Mouse (Mus musculus) neural tube, embryonic 15.5 days (tissue): ENCODE data around the gene Rpl26. TPM values are rescaled to one million over a fixed set of nuclear protein-coding genes. Genes with fewer than 3 reads are reported as not detected.
A peak's percentile ranks its signal among the peaks of the same experiment; 100 is the strongest.

Source experiments
- ATAC-seq: fragments of 200-750 bp; cut with Nextera tagmentation; 2 replicates; pipeline ENCODE4 v1.8.0; 2017; ENCODE audit warnings: mild to moderate bottlenecking, moderate TSS enrichment, moderate library complexity; ENCODE audit not compliant: low FRiP score
- H3K27ac ChIP-seq: fragments of 300-500 bp; sonication (generic); replicated peaks from 2 replicates; pipeline ENCODE4 v1.5.1; 2015; ENCODE audit warnings: mild to moderate bottlenecking, inconsistent platforms
- H3K27me3 ChIP-seq: fragments of 300-500 bp; sonication (generic); replicated peaks from 2 replicates; pipeline ENCODE4 v1.6.1; 2015; ENCODE audit warnings: inconsistent platforms
- H3K36me3 ChIP-seq: fragments of 300-500 bp; sonication (generic); 2 replicates; pipeline ENCODE4 v1.6.1; 2015; ENCODE audit warnings: inconsistent platforms
- H3K4me1 ChIP-seq: fragments of 300-500 bp; sonication (generic); 2 replicates; pipeline ENCODE4 v1.6.1; 2015; ENCODE audit warnings: inconsistent platforms
- H3K4me2 ChIP-seq: fragments of 300-500 bp; sonication (generic); 2 replicates; pipeline ENCODE4 v1.6.1; 2015; ENCODE audit warnings: inconsistent platforms, mild to moderate bottlenecking, moderate library complexity
- H3K4me3 ChIP-seq: fragments of 300-500 bp; sonication (generic); replicated peaks from 2 replicates; pipeline ENCODE4 v1.5.1; 2015; ENCODE audit warnings: mild to moderate bottlenecking, inconsistent platforms
- H3K9ac ChIP-seq: fragments of 300-500 bp; sonication (generic); replicated peaks from 2 replicates; pipeline ENCODE4 v1.6.1; 2015; ENCODE audit warnings: mild to moderate bottlenecking, inconsistent platforms
- H3K9me3 ChIP-seq: fragments of 300-500 bp; sonication (generic); replicated peaks from 2 replicates; pipeline ENCODE4 v1.6.1; 2016; ENCODE audit warnings: inconsistent platforms
- WGBS: fragments of 180-500 bp; shearing (Covaris S2); methylation state at CpG from one replicate; pipeline ENCODE4 v1.1.7; 2015; ENCODE audit warnings: mixed read lengths; 5-methylcytosine and 5-hydroxymethylcytosine counted together
- polyA plus RNA-seq: library from polyadenylated mRNA; unstranded; fragments of >200 nt; fragmentation: Nextera tagmentation; extraction: Ambion mirVana; gene quantifications from 2 replicates; pipeline ENCODE4 v1.2.1, GENCODE M21; 2015

The Rpl26 gene
- polyA plus RNA-seq, 1 experiment from 2014 or later: 597 TPM

- no peak overlapping the region for H3K4me3 ChIP-seq
- H3K9ac ChIP-seq: no peak overlapping the region
- no peak overlapping the region for H3K4me2 ChIP-seq
- H3K36me3 ChIP-seq: no peaks in the 10 kb centered on the region
- no peaks in the 10 kb centered on the region for H3K27me3 ChIP-seq
- H3K9me3 ChIP-seq: no peaks in the 10 kb centered on the region
- no peak for ATAC-seq
- no peak overlapping the region for H3K27ac ChIP-seq
- no peaks in the 10 kb centered on the region for H3K4me1 ChIP-seq
- WGBS: 82% methylated on average over 5 of the region's 5 CpGs
Measured at GRCm38 (mm10) chr11:68891823-68892222, 9.6 kb upstream of the Rpl26 start.

DNA sequence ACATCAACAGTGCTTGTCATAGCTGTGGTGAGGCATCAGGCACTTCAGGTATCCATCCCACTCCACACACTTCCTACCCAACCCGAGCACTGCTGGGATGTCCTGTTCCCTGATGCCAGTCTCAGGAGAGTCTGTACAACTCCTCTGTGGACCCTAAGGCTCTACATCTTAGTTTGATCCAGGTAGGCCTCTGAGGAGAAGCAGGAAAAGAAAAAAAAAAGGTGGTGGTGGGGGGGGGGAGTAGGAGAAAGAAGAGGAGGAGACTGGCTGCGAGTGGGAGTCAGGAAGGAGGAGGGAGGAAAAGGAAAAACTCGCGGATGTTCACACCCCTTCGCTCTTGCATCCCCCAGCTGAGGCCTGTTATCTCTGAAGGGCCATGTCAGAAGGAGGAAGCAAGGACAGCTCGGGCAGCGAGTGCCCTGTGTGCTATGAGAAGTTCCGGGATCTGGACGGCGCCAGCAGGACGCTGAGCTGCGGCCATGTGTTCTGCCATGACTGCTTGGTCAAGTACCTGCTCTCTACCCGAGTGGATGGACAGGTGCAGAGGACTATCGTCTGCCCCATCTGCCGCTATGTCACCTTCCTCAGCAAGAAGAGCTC, 9.1 kb upstream of the Rpl26 start:
- Histone ChIP-seq H3K27me3 (no peaks in the 10 kb centered on the region), H3K4me3 (no peak overlapping the region), H3K4me2 (no peak overlapping the region), H3K9me3 (no peaks in the 10 kb centered on the region), H3K36me3 (no peaks in the 10 kb centered on the region), H3K27ac (no peak overlapping the region), H3K9ac (no peak overlapping the region), H3K4me1 (no peaks in the 10 kb centered on the region)
- 79% methylated on average over 15 of the region's 15 CpGs for WGBS
- no peak for ATAC-seq

- 73% methylated on average over 12 of the region's 12 CpGs for WGBS
Measured at GRCm38 (mm10) chr11:68893911-68894464, 7.4 kb upstream of the Rpl26 start.

DNA sequence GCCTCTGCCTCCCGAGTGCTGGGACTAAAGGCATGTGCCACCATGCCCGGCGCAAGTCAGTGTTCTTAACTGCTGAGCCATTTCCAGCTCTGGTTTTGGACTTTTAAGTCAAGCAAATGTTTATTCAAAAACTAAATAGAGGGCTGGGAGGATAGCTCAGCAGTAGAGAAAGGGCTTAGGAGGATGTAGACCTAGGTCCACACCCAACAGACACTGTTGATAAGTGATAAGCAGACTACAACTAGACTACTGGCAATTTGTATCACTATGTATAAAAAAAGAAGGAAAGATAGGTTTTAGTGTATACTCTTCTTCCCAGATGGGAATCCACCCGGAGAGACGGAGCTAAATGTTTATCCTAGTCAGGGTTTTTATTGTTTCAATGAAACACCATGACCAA, 5.1 kb upstream of the Rpl26 start:
- Histone ChIP-seq H3K4me2 (no peak overlapping the region), H3K4me1 (peaks cover 5% of the 10 kb centered on the region), H3K9ac (no peak overlapping the region), H3K4me3 (no peak overlapping the region), H3K27me3 (0 out of 2 replicates have a peak, but pooled peaks cover 4% of the 10 kb centered on the region), H3K27ac (no peak overlapping the region), H3K36me3 (no peaks in the 10 kb centered on the region), H3K9me3 (no peaks in the 10 kb centered on the region)
- 96% methylated on average over 5 of the region's 5 CpGs for WGBS
- ATAC-seq: no peak

More at GRCm38 (mm10) chr11:68893911-68894464, 7.4 kb upstream of the Rpl26 start:
- Histone ChIP-seq H3K27me3 (0 out of 2 replicates have a peak, but pooled peaks cover 2% of the 10 kb centered on the region), H3K9ac (no peak overlapping the region), H3K4me3 (no peak overlapping the region), H3K27ac (no peak overlapping the region), H3K4me1 (no peaks in the 10 kb centered on the region), H3K4me2 (no peak overlapping the region), H3K9me3 (no peaks in the 10 kb centered on the region), H3K36me3 (no peaks in the 10 kb centered on the region)
- ATAC-seq: no peak

DNA sequence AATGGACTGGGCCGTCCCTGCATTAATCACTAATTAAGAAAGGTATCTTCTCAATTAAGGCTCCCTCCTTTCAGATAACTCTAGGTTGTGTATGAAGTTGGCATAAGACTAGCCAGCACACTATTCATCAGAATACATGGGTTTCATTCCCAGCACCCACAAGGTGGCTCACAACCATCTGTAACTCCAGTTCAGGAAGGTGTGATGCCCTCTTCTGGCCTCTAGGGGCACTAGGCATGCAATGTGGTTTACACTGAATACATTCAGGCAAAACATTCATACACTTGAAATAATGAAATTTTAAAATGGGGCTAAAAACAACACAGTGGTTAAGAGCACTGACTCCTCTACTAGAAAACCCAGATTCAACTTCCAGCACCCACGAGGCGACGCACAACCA, 4.3 kb upstream of the Rpl26 start:
- H3K9ac ChIP-seq: no peak overlapping the region
- 0 out of 2 replicates have a peak, but pooled peaks cover 4% of the 10 kb centered on the region for H3K27me3 ChIP-seq
- no peaks in the 10 kb centered on the region for H3K36me3 ChIP-seq
- H3K4me1 ChIP-seq: peaks cover 5% of the 10 kb centered on the region
- H3K4me3 ChIP-seq: no peak overlapping the region
- H3K4me2 ChIP-seq: no peak overlapping the region
- H3K9me3 ChIP-seq: no peaks in the 10 kb centered on the region
- WGBS: 49% methylated on average over 4 of the region's 4 CpGs
- no peak for ATAC-seq
- no peak overlapping the region for H3K27ac ChIP-seq

GRCm38 (mm10) chr11:68897838-68898237, 3.5 kb upstream of the Rpl26 start:
- Histone ChIP-seq H3K27me3 (0 out of 2 replicates have a peak, but pooled peaks cover 4% of the 10 kb centered on the region), H3K9me3 (no peaks in the 10 kb centered on the region), H3K36me3 (no peaks in the 10 kb centered on the region), H3K4me2 (no peak overlapping the region), H3K4me1 (peaks cover 12% of the 10 kb centered on the region), H3K27ac (no peak overlapping the region), H3K9ac (no peak overlapping the region), H3K4me3 (no peak overlapping the region)
- no peak for ATAC-seq
- WGBS: 75% methylated on average over 6 of the region's 6 CpGs

GRCm38 (mm10) chr11:68898790-68899189, 2.6 kb upstream of the Rpl26 start:
- Histone ChIP-seq H3K4me1 (peaks cover 17% of the 10 kb centered on the region), H3K36me3 (peaks cover 8% of the 10 kb centered on the region), H3K27me3 (0 out of 2 replicates have a peak, but pooled peaks cover 4% of the 10 kb centered on the region), H3K4me2 (no peak overlapping the region), H3K9me3 (no peaks in the 10 kb centered on the region), H3K27ac (no peak overlapping the region), H3K9ac (no peak overlapping the region), H3K4me3 (no peak overlapping the region)
- WGBS: 94% methylated on average over 6 of the region's 6 CpGs
- ATAC-seq: no peak

DNA sequence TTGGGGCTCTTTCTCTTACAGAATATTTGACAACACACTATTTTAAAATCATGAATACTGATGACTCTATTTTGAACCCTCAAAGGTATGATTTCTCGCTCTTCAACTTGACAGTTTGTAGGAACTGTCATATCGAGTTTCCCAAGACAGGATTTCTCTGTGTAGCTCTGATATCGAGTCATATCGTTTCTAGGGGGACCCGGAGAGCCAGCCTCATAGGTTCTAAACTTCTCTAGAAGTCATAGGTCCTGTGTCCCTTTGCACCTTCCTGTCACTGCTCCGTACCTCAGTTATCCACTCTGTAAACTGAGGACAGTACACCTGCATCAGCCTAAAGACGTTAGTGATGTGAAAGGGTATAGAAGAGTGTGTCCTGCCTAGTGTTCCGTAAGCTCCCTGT, 1.6 kb upstream of the Rpl26 start:
- 93% methylated on average over 8 of the region's 8 CpGs for WGBS
- Histone ChIP-seq H3K9me3 (no peaks in the 10 kb centered on the region), H3K4me2 (no peak overlapping the region), H3K4me3 (no peak overlapping the region), H3K9ac (no peak overlapping the region), H3K27me3 (0 out of 2 replicates have a peak, but pooled peaks cover 4% of the 10 kb centered on the region), H3K27ac (no peak overlapping the region), H3K4me1 (peaks cover 17% of the 10 kb centered on the region), H3K36me3 (peaks cover 17% of the 10 kb centered on the region)
- ATAC-seq: no peak

- no peaks in the 10 kb centered on the region for H3K9me3 ChIP-seq
- H3K27ac ChIP-seq: no peak overlapping the region
- peaks cover 26% of the 10 kb centered on the region for H3K36me3 ChIP-seq
- peaks cover 20% of the 10 kb centered on the region for H3K4me1 ChIP-seq
- peak overlapping the region; percentile 93 for H3K4me3 ChIP-seq
- H3K27me3 ChIP-seq: 0 out of 2 replicates have a peak, but pooled peaks cover 4% of the 10 kb centered on the region
- H3K9ac ChIP-seq: peak overlapping the region; percentile 51
- WGBS: 29% methylated on average over 31 of the region's 31 CpGs
- H3K4me2 ChIP-seq: peak overlapping the region; percentile 80
- ATAC-seq: peak; percentile 45
Measured at GRCm38 (mm10) chr11:68900519-68901350, 648 bp upstream of the Rpl26 start.

DNA sequence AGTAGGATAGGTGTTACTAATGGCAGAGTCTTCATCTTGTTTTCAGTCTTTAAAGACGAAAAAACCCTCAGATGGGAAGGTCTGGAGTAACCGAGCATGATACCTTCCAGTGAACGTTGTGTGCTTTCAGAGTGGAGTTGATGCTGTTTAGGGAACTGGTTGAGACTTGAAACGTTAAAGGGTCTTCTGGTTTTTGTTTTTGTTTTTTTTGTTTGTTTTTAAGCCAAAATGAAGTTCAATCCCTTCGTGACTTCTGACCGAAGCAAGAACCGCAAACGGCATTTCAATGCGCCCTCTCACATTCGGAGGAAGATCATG, 623 bp downstream of the Rpl26 start:
- H3K4me1 ChIP-seq: peaks cover 20% of the 10 kb centered on the region
- H3K4me2 ChIP-seq: peak overlapping the region; percentile 80
- peak overlapping the region; percentile 96 for H3K9ac ChIP-seq
- H3K9me3 ChIP-seq: no peaks in the 10 kb centered on the region
- H3K27me3 ChIP-seq: 0 out of 2 replicates have a peak, but pooled peaks cover 4% of the 10 kb centered on the region
- H3K4me3 ChIP-seq: peak overlapping the region; percentile 93
- peaks cover 39% of the 10 kb centered on the region for H3K36me3 ChIP-seq
- H3K27ac ChIP-seq: peak overlapping the region; percentile 94
- ATAC-seq: no peak
- under 1% methylated on average over 10 of the region's 10 CpGs for WGBS

DNA sequence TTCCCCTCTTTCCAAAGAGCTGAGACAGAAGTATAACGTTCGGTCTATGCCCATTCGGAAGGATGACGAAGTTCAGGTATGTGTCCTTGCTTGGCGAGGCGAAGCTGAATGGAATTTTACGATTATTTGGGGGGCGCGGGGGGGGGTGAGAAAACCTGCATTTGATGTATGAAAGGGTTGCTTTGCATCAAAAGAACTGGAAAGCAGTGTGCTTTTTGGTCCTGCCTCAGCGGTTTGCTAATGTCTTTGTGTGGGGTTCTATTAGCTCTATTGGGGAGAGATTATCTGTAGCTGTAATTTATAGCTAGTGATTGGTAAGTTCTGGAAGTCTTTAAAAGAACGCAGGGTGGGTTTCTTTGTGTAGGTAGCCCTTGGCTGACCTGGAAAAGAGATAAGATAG, 984 bp downstream of the Rpl26 start:
- no peak for ATAC-seq
- Histone ChIP-seq H3K9me3 (no peaks in the 10 kb centered on the region), H3K27ac (no peak overlapping the region), H3K4me3 (peak overlapping the region; percentile 93), H3K27me3 (0 out of 2 replicates have a peak, but pooled peaks cover 4% of the 10 kb centered on the region), H3K36me3 (peaks cover 42% of the 10 kb centered on the region), H3K4me1 (peaks cover 20% of the 10 kb centered on the region), H3K4me2 (peak overlapping the region; percentile 80), H3K9ac (peak overlapping the region; percentile 96)
- WGBS: 2% methylated on average over 11 of the region's 11 CpGs
